Comparison of ENCODE assay signal across 10 mouse cellular contexts in genomic region chr11:22710596-22710995, GRCm38 (mm10).
DNase-seq lines count a peak whose midpoint lies in the region; ATAC-seq and TF ChIP-seq lines count a peak whose summit lies in the region.
"Had no signal": no experiment of that assay in that cellular context is flagged by ENCODE, and none has a peak within 500 bp of the region (broad histone marks: within the 10 kb centered on the region; RNA-seq: fewer than 3 reads in every experiment).

No protein-coding gene starts in this region.

- CTCF ChIA-PET in Patski (lab: Charles Lee): interaction anchor here (0.8 to 1.5 kb wide), 9 partner anchors 9 to 120 kb away, joined by 3 to 5 read pairs (median 3); no protein-coding TSS in a partner anchor

- ATAC-seq in Patski: no peak
- peak; percentile 91; a peak in 3 of 4 replicates for ATAC-seq in hematopoietic stem cell, adult 5-6 weeks (replicated peaks in 1 of 2; ENCODE audit: insufficient read depth in 1 of 2, low FRiP score in 2 of 2, low TSS enrichment in 1 of 2, low read depth in 1 of 2, poor library complexity in 2 of 2, severe bottlenecking in 2 of 2)
- peak; percentile 99 for ATAC-seq in megakaryocyte progenitor cell, adult 5-6 weeks (replicated peaks; ENCODE audit: poor library complexity)

- peak; percentile 40 for TF ChIP-seq CTCF in Patski (IDR thresholded peaks at IDR 0.05)

- in situ Hi-C loops in Patski (cut with MboI; ENCODE audit: low pct_unique_long_range_greater_than_20kb): no loop called here

- intact Hi-C loops in heart, postnatal 36 days (cut with DNase I): loop anchor here (5.0 kb wide), 1 partner anchor 257 kb away; no protein-coding TSS in a partner anchor

- POLR2A ChIA-PET in Patski (lab: Charles Lee): no interaction called here

- H3K27me3 ChIP-seq in Patski: no peaks in the 10 kb centered on the region
- H3K27me3 ChIP-seq: embryonic facial prominence, embryonic 12.5 days; stomach, embryonic 15.5 days had no signal

- peak; percentile 87 for DNase-seq in heart, adult 11 months
- DNase-seq in heart, postnatal 36 days: no peak
- peak; percentile 67 for DNase-seq in A20 (ENCODE audit: low read depth, low spot score)
- DNase-seq in Patski (ENCODE audit: low read depth, low spot score): no peak
- peak; percentile 11 to 28 for DNase-seq in thymus, adult 18-20 months
- DNase-seq in cerebellum, postnatal 4 days (ENCODE audit: low spot score in 2 of 2): no peak

Comparison
In these comparisons a context has a peak if more than half of its experiments do, and no peak if none do; other contexts are left out.
1. DNase-seq: peak in heart, adult 11 months (single experiment), A20 (single experiment) and thymus, adult 18-20 months (2 of 2); none in heart, postnatal 36 days (0 of 2), Patski (single experiment) and cerebellum, postnatal 4 days (0 of 2).